Mouse (Mus musculus): ENCODE data around the gene Fam98a. TPM values are rescaled to one million over a fixed set of nuclear protein-coding genes. Genes with fewer than 3 reads are reported as not detected.

Fam98a gene
- polyA plus RNA-seq, 1 experiment from 2014 or later, result 30.5 TPM

DNA sequence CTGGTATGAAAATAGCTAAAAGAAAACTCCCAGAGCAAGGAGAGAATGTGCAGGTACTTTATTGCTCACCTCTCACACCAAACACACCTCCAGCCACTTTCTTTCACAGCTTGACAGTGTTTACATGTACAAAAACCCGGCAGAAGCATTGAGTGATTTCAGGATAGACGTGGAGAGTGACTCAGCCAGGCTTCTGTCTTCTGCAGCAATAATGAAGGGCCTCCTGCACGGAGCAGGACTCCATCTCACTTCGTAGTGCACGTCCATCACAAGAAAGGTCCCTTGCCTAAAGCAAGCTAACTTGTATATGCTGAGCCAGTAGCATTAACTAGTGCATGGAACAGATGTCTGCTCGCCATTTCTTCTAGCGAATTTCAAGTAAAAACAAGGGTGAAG, 14.7 kb downstream of the Fam98a start:
- no peak for ATAC-seq (ENCODE audit: low FRiP score)
- H3K9me3 ChIP-seq, result no peaks in the 10 kb centered on the region
- H3K27me3 ChIP-seq, result no peaks in the 10 kb centered on the region
- H3K4me3 ChIP-seq, result no peak overlapping the region
- H3K27ac ChIP-seq, result no peak overlapping the region
- H3K36me3 ChIP-seq, result peaks cover 26% of the 10 kb centered on the region
- H3K4me1 ChIP-seq (replicated peaks), result peaks cover 5% of the 10 kb centered on the region; the same call in 1 of the 2 replicates
- WGBS, result 92% methylated on average over 7 of the region's 7 CpGs
- H3K4me2 ChIP-seq, result no peak overlapping the region
- no peak overlapping the region for H3K9ac ChIP-seq

DNA sequence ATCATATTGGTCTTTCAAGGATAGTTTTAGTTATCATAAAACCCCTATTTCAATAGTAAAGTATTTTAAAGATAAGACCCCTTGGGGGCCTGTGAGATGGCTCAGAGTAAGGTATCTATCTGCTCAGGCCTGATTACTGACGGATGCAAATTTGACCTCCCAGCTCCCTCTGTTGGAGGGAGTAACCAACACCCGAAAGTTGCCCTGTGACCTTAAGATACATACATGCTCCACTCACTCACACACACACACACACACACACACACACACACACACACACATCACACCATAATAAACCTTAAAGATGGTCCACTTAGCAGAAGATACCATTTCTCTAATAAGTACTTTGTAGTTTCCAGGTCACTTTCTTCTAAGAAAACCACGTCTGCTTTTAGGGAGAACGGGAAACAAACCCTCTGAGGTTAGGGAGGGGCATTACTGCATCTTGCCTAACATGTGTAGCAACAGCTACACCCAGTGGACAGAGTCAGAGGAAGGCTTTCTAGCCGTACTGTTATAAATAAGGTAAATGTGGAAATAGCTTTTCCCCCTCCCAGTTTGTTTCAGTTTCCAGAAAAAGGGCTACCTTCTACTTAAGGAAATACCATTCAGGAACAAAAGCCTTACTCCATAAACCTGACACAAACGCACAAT, 15.2 kb downstream of the Fam98a start:
- WGBS, result 41% methylated on average over 6 of the region's 6 CpGs
- H3K9me3 ChIP-seq, result no peaks in the 10 kb centered on the region
- no peak overlapping the region for H3K9ac ChIP-seq
- H3K27ac ChIP-seq, result no peak overlapping the region
- peaks cover 22% of the 10 kb centered on the region for H3K36me3 ChIP-seq
- no peak overlapping the region for H3K4me3 ChIP-seq
- H3K4me1 ChIP-seq (replicated peaks), result peaks cover 5% of the 10 kb centered on the region; the same call in 1 of the 2 replicates
- H3K4me2 ChIP-seq, result no peak overlapping the region
- no peak for ATAC-seq (ENCODE audit: low FRiP score)
- no peaks in the 10 kb centered on the region for H3K27me3 ChIP-seq

DNA sequence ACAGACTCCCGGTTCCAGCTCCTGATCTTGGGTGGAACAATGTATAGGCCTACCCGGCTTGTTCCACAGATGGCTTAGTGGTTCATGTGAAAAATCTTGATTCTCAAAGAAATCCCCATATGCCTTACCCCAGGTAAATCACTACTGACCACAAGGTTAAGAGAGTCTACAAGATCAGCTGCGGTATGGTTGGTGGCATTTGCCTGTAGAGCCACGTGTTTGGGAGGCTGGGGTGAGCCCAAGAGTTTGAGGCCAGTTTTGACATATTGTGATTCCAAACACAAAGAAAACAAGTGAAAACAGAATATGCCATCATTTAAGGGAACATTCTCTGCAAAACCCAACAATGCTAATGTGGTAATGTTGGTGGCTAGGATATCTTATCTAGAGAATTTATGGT, 16.1 kb downstream of the Fam98a start:
- peaks cover 22% of the 10 kb centered on the region for H3K36me3 ChIP-seq
- no peaks in the 10 kb centered on the region for H3K27me3 ChIP-seq
- H3K4me3 ChIP-seq, result no peak overlapping the region
- H3K4me1 ChIP-seq (replicated peaks), result peaks cover 5% of the 10 kb centered on the region; the same call in 1 of the 2 replicates
- no peak overlapping the region for H3K4me2 ChIP-seq
- H3K9ac ChIP-seq, result no peak overlapping the region
- WGBS, result 92% methylated on average over 4 of the region's 4 CpGs
- no peak for ATAC-seq (ENCODE audit: low FRiP score)
- no peak overlapping the region for H3K27ac ChIP-seq
- H3K9me3 ChIP-seq, result no peaks in the 10 kb centered on the region

DNA sequence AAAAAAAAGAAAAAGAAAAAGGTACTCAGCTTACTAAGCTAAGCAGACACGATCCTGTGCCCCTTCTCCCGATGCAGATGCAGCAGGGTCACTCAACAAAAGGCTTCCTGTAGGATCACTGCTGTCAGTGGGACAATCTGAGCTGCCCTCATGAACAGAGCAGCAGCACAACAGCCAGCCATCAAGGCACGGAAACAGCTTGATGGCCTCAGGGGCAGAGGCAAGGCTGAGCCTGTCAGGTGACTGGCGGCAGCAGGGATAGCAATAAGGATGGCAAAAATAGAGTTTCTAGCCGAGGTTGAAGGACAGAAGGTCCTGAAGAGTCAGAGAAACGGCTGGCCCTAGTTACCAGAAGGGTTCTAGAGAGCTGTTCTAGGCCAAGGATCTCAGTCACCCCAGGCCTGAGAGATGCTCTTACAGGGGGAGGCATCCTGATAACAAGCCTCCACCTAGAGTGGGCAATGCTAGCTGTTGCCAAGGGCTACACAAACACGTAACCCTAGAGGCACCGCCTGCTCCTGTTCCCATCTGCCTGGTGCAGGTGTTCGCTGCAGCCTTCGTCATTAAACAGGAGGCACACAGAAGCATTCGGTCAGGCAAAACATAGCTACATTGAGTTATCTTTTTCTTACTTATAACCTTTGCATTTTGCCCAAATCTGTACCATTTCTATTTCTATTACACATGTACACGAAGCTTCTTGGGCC, 17.3 kb downstream of the Fam98a start:
- 0 out of 2 replicates have a peak overlapping the region, but pooled peaks have one; percentile 13 for H3K9ac ChIP-seq
- no peak overlapping the region for H3K27ac ChIP-seq
- peaks cover 22% of the 10 kb centered on the region for H3K36me3 ChIP-seq
- 62% methylated on average over 12 of the region's 12 CpGs for WGBS
- H3K4me2 ChIP-seq, result no peak overlapping the region
- no peaks in the 10 kb centered on the region for H3K27me3 ChIP-seq
- H3K9me3 ChIP-seq, result no peaks in the 10 kb centered on the region
- H3K4me3 ChIP-seq, result no peak overlapping the region
- peak; percentile 67 for ATAC-seq (ENCODE audit: low FRiP score)
- peaks cover 5% of the 10 kb centered on the region; the same call in 1 of the 2 replicates for H3K4me1 ChIP-seq (replicated peaks)

DNA sequence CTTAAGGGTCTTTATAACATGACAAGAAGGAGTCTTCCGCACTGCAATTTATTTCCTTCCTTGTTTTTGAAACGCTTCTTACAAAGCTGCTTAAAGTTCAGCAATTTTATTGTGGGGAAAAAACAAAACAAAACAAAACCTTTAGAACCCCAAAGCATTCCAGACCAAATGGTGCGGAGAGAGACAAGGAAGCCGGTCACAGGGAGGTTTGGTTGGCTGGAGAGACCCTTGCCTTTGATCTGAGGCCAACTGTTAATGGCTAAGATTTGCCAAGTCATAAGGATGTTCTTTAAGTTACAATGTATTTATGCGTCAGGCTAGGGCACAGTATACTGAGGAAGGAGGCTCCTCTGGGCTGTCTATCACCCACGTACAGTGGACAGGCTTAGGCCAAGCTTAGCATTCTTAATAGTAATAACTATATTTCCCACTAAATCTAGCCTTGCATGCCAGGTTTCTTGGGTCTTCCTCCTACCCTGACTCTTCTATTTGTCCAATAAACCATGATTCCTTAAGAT, 19.2 kb downstream of the Fam98a start:
- Histone ChIP-seq H3K27me3 (no peaks in the 10 kb centered on the region), H3K9me3 (no peaks in the 10 kb centered on the region), H3K27ac (no peak overlapping the region), H3K9ac (no peak overlapping the region), H3K4me2 (no peak overlapping the region), H3K36me3 (peaks cover 10% of the 10 kb centered on the region), H3K4me3 (no peak overlapping the region), H3K4me1 (replicated peaks) (peaks cover 5% of the 10 kb centered on the region; the same call in 1 of the 2 replicates)
- WGBS, result 81% methylated on average over 6 of the region's 6 CpGs
- ATAC-seq (ENCODE audit: low FRiP score), result no peak

DNA sequence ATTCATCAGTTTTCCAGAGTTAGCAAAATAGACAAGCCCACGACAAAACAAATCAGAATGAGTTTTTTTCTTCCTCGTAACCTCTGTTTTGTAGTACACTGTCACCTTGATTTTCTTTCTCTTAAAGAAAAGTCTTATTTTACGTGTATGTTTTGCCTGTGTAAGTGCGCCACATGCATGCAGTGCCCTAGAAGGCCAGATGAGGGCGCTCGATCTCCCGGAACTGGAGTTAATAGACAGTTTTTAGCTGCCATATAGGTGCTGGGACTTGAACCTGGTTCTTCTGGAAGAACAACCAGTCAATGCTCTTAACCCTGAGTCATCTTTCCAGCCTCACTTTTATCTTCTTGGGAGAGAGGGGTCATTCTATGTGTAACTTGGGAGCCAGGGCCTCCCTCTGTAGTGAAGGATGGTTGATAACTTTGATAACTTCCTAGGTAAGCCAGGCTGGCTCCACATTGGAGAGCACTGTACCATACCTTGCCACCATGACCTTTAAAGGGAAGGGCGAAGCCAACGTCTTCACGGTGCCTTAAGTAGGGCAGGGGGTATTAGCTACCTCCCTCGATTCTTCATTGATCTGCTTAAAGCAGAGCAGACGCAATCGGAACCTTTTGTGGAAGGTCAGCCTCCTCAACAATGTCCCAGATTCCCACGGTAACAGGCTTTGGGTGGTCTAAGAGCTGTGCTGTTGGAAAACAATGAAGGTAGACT, 22.4 kb downstream of the Fam98a start:
- Histone ChIP-seq H3K36me3 (peaks cover 6% of the 10 kb centered on the region), H3K9ac (no peak overlapping the region), H3K4me1 (replicated peaks) (peaks cover 2% of the 10 kb centered on the region; the same call in 1 of the 2 replicates), H3K9me3 (no peaks in the 10 kb centered on the region), H3K4me2 (no peak overlapping the region), H3K4me3 (no peak overlapping the region), H3K27ac (no peak overlapping the region), H3K27me3 (no peaks in the 10 kb centered on the region)
- WGBS, result 90% methylated on average over 14 of the region's 14 CpGs
- no peak for ATAC-seq (ENCODE audit: low FRiP score)

DNA sequence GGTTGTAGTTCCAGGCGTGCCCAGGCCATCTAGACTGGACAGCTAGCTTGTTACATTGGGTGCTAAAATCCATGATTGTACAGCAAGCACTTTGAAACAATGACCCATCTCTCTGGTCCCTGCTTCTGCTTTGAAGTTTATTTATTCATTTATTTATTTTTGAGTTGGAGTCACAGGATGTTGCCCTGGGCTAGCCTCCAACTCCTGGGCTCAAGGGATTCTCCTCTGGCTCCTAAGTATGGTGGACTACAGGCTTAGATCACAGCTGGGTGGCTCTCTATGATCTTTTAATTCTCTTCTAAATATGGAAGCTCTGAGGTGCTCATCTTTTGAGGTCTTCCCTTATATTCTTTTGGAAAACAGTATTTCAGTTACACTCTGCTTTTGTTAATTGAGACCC, 25.3 kb downstream of the Fam98a start:
- Histone ChIP-seq H3K9ac (no peak overlapping the region), H3K27me3 (no peaks in the 10 kb centered on the region), H3K4me2 (no peak overlapping the region), H3K36me3 (peaks cover 6% of the 10 kb centered on the region), H3K4me1 (replicated peaks) (peaks cover 6% of the 10 kb centered on the region), H3K27ac (no peak overlapping the region), H3K9me3 (no peaks in the 10 kb centered on the region), H3K4me3 (no peak overlapping the region)
- WGBS, result 93% methylated on average over 1 of the region's 1 CpGs
- no peak for ATAC-seq (ENCODE audit: low FRiP score)

DNA sequence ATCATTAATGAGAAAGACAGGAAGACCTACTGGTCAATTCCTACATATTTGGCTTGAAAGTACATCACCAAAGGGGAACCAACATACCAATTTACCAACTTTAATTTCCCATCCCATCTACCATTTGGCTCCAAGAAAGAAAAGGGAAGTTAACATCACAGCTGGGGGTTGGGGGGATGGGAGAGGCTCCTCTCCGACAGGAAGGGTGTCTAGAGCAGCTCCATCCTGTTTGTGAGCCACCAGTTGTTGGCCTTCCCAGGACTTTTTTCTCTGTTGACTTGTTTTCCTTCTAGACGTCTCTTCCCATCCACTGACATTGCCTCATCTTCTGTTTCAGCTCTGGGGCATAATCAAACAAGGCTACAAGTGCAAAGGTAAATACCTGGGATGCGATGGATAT, 27.9 kb downstream of the Fam98a start:
- Histone ChIP-seq H3K4me2 (no peak overlapping the region), H3K9me3 (no peaks in the 10 kb centered on the region), H3K27me3 (no peaks in the 10 kb centered on the region), H3K27ac (no peak overlapping the region), H3K36me3 (no peaks in the 10 kb centered on the region), H3K4me1 (replicated peaks) (peaks cover 11% of the 10 kb centered on the region), H3K9ac (no peak overlapping the region), H3K4me3 (no peak overlapping the region)
- WGBS, result 73% methylated on average over 3 of the region's 3 CpGs
- no peak for ATAC-seq (ENCODE audit: low FRiP score)

DNA sequence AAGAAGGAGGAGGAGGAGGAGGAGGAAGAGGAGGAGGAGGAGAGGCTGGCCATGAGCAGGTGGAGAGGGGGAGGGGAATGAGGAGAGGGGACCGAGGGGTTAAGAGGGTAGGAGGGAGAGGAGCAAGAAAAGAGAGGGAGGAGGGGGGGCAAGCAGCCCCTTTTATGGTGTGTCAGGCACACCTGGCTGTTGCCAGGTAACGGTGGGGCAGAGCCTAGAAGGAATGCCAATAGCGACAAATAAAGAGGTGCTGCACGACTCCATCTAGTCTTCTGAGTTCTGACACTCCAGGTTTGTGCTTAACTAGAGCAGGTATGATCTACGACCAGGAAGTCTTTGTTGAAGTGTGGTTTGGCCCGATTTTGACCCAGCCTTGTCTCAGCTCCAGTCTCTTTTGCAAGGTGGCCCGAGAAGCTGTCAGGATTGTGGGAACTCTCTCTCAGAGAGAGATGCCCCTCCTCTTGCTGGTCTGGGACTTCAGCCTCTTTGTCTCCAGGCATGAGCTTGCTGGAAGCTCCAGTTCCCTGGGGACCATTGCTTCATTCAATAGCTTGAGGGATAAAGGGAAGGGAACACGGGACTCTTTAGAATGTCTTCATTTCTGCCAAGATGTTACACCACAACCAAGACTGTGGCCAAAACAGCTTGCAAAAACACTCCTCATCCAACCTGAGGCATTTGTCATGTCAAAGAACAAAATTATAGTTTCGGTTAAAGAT, 29.2 kb downstream of the Fam98a start:
- Histone ChIP-seq H3K36me3 (no peaks in the 10 kb centered on the region), H3K4me2 (0 out of 2 replicates have a peak overlapping the region, but pooled peaks have one; percentile 4), H3K9me3 (no peaks in the 10 kb centered on the region), H3K4me3 (no peak overlapping the region), H3K27me3 (no peaks in the 10 kb centered on the region), H3K27ac (no peak overlapping the region), H3K9ac (no peak overlapping the region), H3K4me1 (replicated peaks) (peaks cover 11% of the 10 kb centered on the region)
- peak; percentile 36; the same call in 1 of the 2 replicates for ATAC-seq (ENCODE audit: low FRiP score)
- 22% methylated on average over 9 of the region's 9 CpGs for whole genome bisulfite sequencing

DNA sequence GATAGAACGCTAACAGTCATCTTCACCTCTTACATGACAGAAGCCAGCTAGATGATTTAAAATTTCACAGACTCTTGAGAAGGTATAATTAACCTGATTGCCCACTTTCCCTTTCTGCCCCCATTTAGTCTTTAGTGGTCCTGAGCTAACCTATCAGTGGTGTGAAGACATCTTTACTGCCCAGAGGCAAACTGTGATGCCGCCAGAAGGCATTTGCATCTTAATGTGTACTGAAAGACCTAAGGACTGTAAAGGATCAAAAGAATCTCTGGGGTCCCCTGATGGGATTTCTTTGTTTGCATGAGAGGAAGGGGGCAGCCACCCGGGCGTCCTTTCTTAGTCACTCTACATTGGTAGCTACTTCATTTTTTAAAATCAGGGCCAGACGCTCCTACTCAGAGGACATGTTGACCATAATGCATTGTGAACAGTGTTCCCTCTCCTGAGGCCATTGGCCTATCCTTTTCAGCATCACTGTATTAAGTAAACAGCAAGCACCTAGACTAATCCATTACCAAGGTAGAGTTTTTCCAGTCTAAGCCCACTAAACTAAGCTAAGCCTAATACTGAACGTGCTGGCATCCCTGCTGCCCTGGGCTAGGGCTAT, 30.4 kb downstream of the Fam98a start:
- ATAC-seq (ENCODE audit: low FRiP score), result no peak
- Histone ChIP-seq H3K4me1 (replicated peaks) (peaks cover 11% of the 10 kb centered on the region), H3K9ac (no peak overlapping the region), H3K9me3 (no peaks in the 10 kb centered on the region), H3K36me3 (no peaks in the 10 kb centered on the region), H3K27ac (no peak overlapping the region), H3K4me3 (no peak overlapping the region), H3K4me2 (no peak overlapping the region), H3K27me3 (no peaks in the 10 kb centered on the region)
- 14% methylated on average over 6 of the region's 6 CpGs for WGBS

DNA sequence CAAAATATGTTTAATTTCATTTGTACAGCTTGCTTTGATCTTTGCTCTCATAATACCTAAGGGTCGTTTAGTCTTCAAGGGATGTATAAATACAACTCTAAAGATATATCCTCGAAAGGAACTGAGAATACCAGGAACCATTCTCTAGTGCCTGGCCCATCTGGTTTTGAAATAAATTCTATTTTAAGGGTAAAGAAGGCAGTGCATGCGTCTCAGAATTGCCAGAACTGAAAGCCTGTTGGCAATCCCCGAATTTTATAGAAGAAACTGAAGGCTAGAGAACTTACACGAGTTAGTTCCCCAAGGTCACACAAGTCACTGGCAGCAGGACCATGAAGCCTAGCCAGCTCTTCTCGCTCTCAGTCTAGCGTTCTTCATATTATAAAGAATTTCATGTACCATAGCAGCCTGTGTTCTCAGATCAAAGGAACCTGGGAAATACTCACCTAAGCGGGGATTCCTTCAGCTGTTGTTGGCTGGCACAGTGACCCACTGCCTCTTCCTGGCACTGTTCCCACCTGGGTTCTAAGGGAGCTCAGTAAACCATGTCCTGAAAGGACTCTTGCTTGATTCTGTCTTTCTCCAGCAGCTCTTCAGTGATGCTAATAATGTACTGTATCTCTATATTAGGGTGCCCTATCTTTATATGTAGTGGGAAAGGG, 32.4 kb downstream of the Fam98a start:
- no peak for ATAC-seq (ENCODE audit: low FRiP score)
- Histone ChIP-seq H3K4me1 (replicated peaks) (peaks cover 11% of the 10 kb centered on the region), H3K4me2 (no peak overlapping the region), H3K27ac (no peak overlapping the region), H3K27me3 (no peaks in the 10 kb centered on the region), H3K9ac (no peak overlapping the region), H3K4me3 (no peak overlapping the region), H3K9me3 (no peaks in the 10 kb centered on the region), H3K36me3 (no peaks in the 10 kb centered on the region)
- 86% methylated on average over 8 of the region's 8 CpGs for WGBS
